Mouse (Mus musculus) olfactory bulb, adult 2 months (tissue): ENCODE results near the gene Lemd2. TPM values are rescaled to one million over a fixed set of nuclear protein-coding genes. Genes with fewer than 3 reads are reported as not detected.
A peak's percentile ranks its signal among the peaks of the same experiment; 100 is the strongest.

Source experiments
- H3K27ac ChIP-seq: fragments of 200-500 bp; 2 replicates; pipeline ENCODE4 v1.5.1; 2012; ENCODE audit warnings: low read depth, low read length; ENCODE audit not compliant: insufficient read depth
- H3K4me1 ChIP-seq: fragments of 200-500 bp; 2 replicates; pipeline ENCODE4 v1.6.1; 2012; ENCODE audit warnings: low read length; ENCODE audit not compliant: control insufficient read depth, insufficient read depth
- H3K4me3 ChIP-seq: fragments of 200-500 bp; 2 replicates; pipeline ENCODE4 v1.5.1; 2012; ENCODE audit warnings: mild to moderate bottlenecking, low read depth, low read length, moderate library complexity; ENCODE audit not compliant: insufficient read depth
- CTCF ChIP-seq: fragments of 200-500 bp; IDR thresholded peaks from 2 replicates; pipeline ENCODE4 v1.5.1; 2012; ENCODE audit warnings: low read depth, mild to moderate bottlenecking, low read length, moderate library complexity; ENCODE audit not compliant: insufficient read depth
- POLR2A ChIP-seq: fragments of 200-500 bp; IDR thresholded peaks from 2 replicates; pipeline ENCODE4 v1.6.1; 2012; ENCODE audit warnings: mild to moderate bottlenecking, low read depth, low read length, moderate library complexity; ENCODE audit not compliant: insufficient read depth
- WGBS: fragments of 180-500 bp; shearing (Covaris S2); methylation state at CpG from one replicate; pipeline ENCODE4 v1.1.7; 2018; 5-methylcytosine and 5-hydroxymethylcytosine counted together
- polyA plus RNA-seq: library from polyadenylated mRNA; stranded (reverse); fragments of >200 nt; gene quantifications from 2 replicates; pipeline ENCODE4 v1.2.4, GENCODE M21; 2012; ENCODE audit warnings: low replicate concordance; ENCODE audit not compliant: missing spikeins, insufficient read depth, insufficient read length

Gene Lemd2
- polyA plus RNA-seq, 1 experiment: not detected

DNA sequence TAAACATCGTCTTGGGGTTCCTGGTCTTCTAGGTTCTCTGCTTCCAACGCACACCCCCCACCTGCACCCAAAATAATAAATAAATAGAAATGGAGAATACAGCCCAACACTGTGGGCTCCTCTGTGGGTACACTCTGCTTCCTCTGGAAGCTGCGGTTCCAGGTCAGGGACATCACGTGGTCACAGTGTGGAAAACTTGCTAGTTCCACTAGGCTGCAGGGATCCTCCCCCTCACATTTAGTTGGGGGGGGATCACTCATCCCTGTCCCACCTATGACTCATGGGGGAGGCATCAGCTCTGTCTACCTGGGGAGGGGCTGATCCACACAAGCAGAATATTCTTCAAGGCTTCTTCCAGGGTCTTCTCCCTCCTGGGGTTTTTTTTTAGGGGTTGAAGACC, 60.1 kb downstream of the Lemd2 start:
- H3K4me1 ChIP-seq: peaks cover 46% of the 10 kb centered on the region
- TF ChIP-seq POLR2A (no peak), CTCF (no peak)
- 58% methylated on average over 4 of the region's 4 CpGs for WGBS
- H3K27ac ChIP-seq: peak overlapping the region; percentile 7; the same call in 1 of the 2 replicates
- H3K4me3 ChIP-seq: no peak overlapping the region

GRCm38 (mm10) chr17:27141971-27142450, 62.3 kb downstream of the Lemd2 start:
- TF ChIP-seq CTCF (no peak), POLR2A (no peak)
- WGBS: 31% methylated on average over 10 of the region's 10 CpGs

GRCm38 (mm10) chr17:27140262-27140661, 64.0 kb downstream of the Lemd2 start:
- WGBS: 72% methylated on average over 9 of the region's 9 CpGs

More at GRCm38 (mm10) chr17:27141971-27142450, 62.3 kb downstream of the Lemd2 start:
- peaks cover 55% of the 10 kb centered on the region for H3K4me1 ChIP-seq
- H3K27ac ChIP-seq: peak overlapping the region; percentile 14; the same call in 1 of the 2 replicates
- no peak overlapping the region for H3K4me3 ChIP-seq

More at GRCm38 (mm10) chr17:27140262-27140661, 64.0 kb downstream of the Lemd2 start:
- Histone ChIP-seq H3K4me1 (peaks cover 54% of the 10 kb centered on the region), H3K27ac (no peak overlapping the region), H3K4me3 (no peak overlapping the region)
- no peak for TF ChIP-seq CTCF
- TF ChIP-seq POLR2A: no peak

Other genes with a start within 250 kb of the Lemd2 start
- gene Zbtb9, start 231.3 kb downstream of the Lemd2 start, polyA plus RNA-seq: 109 TPM in 1 of 2 replicates, not detected in the other
- not detected in 2 replicates for gene Bak1, start 175.5 kb downstream of the Lemd2 start, polyA plus RNA-seq
- gene Itpr3, start 147.2 kb downstream of the Lemd2 start, polyA plus RNA-seq: not detected in 2 replicates
- gene Uqcc2, start 70.6 kb downstream of the Lemd2 start, polyA plus RNA-seq: not detected in 2 replicates
- not detected in 2 replicates for gene Ip6k3, start 36.7 kb downstream of the Lemd2 start, polyA plus RNA-seq